Mouse (Mus musculus) lung, postnatal 4 days (tissue): ENCODE measurements around the gene Tmed2.
"Not testable (repeated sequence)": the region's sequence is repeated elsewhere in the genome, so short reads cannot be mapped to it uniquely, and the experiment has no call there.

ENCODE experiments used
- DNase-seq, 2 experiments: peaks; one replicate each; pipeline ENCODE4 v3.0.0; 2021

Tmed2 gene

DNA sequence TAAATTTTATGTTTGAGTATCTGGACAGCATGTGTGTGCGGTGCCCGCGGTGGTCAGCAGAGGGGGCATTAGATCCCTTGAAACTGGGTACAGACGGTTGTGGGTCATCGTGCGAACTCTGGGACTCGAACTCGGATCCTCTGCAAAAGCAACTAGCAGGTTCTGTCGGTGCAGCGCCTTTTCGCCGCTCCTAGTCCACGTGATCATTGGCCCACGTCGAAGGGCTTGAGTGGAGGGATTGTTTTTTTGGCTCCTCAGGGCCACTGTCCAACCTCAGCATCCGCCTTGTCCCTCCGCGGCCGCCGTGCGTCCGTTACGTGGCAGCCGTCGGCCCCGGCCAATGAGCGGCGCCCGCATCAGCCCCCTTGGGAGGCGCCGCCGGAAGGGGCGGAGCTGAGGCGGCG lies at the start of gene Tmed2:
TSS of gene Tmed2 (plus strand) at position 313 of the 404 bp plus-strand sequence.
- DNase-seq = peak; percentile 96 to 98

DNA sequence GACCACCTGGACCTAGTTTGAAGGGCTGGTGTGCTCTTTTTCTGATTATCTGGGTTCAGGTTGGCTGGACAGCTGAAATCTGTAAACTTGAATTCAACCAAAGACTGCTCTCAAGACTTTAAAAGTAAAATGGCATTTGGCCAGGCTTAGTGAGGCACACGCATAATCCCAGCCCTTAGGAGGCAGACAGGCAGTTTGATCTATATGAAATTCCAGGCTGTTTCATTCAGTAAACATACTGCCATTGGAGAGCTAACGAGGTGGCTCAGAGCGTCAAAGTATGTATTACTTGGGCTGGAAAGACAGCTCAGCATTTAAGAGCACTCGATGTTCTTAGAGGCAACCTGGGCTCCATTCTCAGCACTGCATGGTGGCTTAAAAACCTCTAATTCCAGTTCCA lies 48.8 kb upstream of the Tmed2 start:
- DNase-seq = no peak

DNA sequence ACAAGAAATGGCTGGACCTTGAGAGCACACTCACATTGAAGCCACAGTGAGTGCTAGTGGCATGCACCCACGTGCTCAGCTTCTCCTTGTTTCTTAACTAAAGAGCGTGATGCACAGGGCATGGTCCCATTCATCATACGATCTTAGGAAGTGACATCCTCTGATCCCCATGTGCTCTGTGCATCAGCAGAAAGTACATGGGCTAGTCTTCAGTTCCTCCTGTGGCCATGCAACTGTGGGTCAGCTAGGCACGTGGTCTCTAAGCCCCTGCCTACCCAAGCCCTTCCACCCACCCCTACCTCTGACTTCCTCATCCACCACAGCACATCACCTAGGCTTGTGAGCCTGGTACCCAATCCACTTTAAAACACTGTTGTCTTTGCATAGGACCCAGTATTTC lies 47.9 kb upstream of the Tmed2 start:
- no peak for DNase-seq

DNA sequence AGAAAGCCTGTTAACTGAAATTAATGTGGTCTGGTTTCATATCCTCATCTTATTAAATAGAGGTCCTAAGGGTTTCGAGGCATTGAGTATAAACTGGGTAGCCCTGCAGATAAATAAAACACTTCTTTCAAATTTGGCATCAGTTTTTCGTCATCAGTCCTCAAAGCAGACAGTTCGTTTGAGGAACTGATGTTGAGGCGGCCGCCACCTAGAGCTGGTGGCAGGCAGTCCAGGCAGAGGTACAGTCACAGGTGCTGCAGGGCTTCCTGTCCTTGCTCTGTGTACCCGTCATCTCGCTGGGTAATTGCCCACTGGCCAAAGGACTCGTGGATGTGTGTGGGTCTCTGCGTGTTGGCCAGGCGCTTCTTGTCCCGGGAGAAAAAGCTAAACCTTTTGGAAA lies 47.0 kb upstream of the Tmed2 start:
- DNase-seq = no peak

DNA sequence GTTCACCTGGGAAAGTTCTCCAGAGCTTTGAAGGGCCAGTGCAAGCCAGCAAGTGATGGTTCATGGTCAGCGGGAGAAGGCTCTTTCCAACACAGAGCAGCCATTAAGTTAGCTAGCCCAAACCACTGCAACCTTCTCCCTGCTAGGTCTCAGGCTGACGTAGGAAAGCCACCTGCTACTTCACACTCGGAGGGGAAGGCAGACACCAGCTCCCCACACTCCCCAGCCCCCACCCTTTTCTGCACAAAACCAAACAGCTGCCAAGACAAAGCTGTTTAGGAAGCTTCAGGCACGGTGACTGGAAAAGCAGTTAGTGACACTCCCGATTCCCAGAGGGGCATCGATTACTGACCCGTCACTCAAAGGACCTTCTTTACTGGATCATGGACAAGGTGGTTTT lies 44.9 kb upstream of the Tmed2 start:
- DNase-seq = no peak

DNA sequence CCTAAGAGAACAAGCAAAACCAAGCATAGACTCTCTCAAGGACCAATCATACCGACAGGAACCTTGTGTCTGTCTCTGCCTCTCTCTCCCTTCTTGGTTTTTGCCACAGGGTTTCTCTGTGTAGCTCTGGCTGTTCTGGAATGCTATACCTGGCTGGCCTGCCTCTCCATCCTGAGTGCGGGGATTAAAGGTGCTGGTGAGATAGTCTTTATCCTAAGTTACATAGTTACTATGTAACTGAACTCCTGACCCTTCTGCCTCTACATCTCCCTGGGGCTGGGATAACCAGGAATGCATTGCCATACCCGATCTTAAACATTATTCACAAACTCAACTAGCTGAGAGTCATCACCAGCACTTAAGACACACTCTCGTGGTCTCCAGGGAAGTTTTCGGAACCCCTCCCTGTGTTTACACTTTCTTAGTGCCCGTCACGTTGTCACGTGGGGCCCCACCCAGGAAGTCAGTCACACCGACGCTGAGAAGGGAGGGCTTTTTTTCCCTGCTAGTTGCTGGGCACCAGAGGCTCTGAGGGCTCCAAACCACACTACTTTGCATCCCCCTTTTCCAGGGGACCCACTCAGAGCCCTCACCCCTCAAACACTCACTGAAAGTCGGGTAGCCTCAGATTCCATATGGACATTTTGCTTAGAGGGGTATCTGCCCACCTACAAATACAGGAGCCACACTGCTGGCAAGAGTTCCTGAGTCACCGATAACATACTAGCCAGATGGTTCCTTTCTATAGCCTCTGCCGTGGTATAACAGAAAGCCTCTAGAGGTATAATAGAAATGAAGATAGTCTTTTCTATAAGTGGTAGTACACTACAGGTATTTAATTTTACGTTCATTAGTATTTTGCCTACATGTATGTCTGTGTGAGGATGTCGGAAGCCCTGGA lies 43.6 kb upstream of the Tmed2 start:
- peak; percentile 39 to 63 for DNase-seq

DNA sequence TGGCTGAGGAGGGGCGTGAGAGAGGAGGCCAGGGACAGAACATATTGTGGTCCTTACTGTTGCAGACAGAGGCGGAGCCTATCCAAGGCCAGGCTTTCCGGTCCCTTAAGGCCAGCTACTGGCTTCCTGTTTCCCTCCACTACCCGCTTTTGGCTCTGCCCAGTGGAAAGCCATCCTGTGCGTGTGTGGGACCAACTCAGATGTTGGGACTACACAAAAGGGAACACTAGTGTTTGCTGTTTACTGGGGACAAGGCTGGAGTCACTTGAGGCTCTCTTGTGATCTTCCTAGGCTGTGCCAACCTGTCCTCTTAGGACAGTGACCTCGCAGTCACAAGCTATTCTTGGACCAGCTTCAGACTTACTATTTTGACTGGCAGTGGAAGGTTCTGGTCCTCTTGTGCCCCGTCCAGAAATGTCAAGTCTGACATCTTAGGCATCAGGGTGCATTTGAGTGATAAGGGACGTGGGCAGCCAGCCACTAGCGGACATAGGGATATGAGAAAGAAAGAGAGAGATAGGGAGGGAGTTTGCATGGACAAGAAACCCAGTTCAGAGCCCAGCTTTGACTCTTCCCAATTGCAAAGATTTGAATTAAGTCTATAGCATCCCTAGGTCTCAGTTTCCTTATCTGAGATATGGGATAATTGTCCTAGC lies 42.1 kb upstream of the Tmed2 start:
- peak; percentile 68 to 78 for DNase-seq

DNA sequence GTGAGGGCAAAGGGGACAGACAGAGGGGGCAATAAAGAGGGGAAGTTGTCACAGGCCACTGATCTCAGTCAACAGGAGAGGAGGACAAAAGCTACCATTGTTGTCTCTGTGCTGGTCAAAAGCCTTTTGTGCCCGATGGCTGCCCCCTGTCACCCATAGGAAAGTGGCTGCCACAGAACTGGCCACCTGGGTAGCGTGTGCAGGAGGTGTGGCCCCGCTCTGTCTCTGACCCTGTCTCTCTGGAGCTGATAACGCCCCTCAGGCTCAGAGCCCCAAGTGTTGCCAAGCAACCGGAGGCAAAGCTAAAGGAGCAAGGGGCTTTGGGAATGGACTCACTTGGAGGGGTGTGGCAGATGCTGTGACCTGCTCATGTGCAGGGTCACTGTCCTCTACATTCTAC lies 41.5 kb upstream of the Tmed2 start:
- DNase-seq = no peak

DNA sequence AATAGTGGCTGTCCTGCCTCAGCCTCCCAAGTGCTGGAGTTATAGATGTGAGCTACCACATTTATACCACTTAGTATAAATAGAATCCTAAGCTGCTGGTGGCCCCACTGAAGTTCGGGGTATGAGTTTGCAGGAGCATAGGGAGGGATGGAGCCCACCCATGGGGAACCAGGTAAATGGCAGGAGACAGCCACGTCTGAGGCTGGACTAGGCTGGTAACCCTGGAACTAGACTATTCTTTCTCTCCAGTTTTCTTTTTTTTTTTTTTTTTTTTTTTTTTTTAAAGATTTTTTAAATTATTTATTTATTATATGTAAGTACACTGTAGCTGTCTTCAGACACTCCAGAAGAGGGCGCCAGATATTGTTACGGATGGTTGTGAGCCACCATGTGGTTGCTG lies 40.5 kb upstream of the Tmed2 start:
- DNase-seq = not testable (repeated sequence)

DNA sequence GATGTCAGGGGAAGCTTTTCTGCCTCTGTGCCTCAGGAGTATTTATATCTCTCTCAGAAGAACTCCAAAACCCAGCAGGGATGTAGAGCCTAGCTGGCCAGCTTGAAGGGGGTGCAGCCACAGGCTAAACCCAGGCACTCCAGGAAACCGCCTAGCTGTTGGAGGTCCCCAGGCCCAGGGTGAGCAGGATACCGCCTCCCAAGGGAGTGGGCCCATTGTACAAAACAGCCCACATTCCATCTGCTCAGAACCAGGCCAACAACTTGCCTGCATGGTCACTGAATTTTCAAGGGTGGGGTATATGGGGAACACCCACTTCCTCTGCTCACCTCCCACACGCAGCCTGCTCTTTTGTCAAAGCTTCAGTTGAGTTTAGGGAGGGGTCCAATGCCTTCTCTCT lies 39.9 kb upstream of the Tmed2 start:
- DNase-seq = no peak

DNA sequence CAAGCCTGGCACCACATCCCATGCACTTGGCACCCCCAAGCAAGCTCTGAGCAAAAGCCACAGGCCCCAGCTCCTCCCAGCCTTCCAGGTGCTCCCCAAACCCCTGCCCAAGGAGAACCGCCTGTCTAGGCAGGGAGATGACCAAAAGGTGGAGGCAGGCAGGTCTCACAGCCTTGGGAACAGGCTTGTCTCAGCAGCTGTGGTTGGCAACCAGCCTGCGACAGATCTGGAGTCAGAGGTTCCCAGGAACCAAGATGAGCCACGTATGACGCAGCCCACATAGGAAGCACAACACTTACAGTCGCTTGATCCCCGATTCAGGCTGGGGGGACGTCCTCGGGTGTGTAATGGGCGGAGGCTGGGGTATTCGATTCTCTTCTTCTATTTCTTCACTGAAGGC lies 39.0 kb upstream of the Tmed2 start:
- DNase-seq = no peak

DNA sequence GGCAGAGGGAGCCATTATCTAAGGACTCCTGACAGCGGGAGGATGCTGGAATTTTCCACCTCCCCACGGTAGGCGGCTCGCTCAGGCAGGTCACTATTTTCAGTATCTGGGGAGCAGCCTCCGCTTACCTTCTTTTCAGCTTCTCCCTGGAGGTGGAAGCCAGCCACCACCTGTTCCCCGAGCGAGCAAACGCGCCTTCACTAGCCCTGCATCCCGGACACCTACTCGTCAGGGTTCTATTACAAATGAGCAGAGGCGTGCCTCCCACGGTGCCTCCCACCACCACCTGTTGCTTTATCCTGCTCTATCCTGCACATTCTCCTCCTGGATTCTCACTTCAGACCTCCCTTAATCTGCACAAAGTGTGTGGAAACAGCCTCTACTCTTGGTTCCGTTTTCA lies 36.8 kb upstream of the Tmed2 start:
- no peak for DNase-seq

DNA sequence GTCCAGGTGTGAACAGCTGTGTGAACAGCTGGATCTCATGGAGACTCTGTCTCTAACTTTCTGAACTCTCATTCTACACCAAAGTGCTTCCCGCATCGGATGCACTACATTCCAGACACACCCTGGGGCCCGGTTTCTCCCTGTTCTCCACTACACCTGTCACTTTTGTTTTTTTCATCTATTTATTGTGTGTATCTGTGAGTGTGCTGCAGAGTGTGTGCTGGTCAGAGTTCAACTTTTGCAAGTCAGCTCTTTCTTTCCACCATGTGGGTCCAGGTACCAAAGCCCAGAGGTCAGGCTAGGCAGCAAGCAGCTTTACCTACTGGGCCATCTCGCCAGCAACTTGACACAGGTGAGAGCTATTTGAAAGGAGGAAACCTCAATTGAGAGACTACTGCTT lies 35.3 kb upstream of the Tmed2 start:
- DNase-seq = no peak

DNA sequence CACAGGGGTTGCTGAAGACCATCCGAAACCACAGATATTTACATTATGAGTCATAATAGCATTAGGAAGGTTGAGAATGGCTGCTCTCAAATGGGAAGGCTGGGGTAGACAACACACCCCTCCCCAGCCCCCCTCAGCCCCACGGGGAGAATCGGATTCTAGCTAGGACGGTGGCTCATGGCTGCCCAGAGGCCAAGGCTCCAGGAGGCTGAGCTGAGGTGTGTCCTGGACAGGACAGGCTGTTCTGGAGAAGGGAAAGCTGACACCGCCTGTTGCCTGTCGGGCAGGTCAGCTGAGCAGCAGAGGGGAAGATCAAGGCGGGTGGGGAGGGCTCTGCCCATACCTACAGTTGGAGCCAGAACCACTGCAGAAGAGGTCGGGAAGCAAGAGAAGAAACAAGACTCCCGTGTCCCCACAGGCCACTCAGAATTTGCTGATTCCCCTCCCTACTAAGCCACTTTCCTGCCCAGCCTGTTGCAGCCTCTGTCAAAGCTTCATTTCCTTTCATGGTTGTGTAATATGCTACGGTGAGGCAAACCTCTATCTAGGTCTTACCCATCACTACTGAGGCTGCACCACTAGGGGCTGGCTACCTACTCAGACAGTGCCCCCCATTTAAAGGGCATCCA lies 33.6 kb upstream of the Tmed2 start:
- peak; percentile 20 to 53 for DNase-seq

DNA sequence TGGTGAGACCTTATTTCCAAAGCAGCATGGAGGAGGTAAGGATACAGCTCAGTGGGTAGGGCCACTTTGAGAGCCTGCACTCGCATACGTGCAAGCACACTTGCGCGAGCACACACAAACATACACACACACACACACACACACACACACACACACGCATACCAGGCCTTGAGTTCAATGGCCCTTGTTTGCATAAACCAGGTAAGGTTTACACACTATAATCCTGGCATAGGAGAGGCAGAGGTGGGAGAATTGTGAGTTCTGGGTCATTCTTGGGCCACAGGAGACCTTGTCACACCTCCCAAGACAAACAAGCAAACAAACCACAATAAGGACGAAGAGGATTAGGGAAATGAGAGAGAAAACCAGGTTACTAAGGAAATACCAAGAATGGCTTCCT lies 31.3 kb upstream of the Tmed2 start:
- peak; percentile 20 to 47 for DNase-seq

DNA sequence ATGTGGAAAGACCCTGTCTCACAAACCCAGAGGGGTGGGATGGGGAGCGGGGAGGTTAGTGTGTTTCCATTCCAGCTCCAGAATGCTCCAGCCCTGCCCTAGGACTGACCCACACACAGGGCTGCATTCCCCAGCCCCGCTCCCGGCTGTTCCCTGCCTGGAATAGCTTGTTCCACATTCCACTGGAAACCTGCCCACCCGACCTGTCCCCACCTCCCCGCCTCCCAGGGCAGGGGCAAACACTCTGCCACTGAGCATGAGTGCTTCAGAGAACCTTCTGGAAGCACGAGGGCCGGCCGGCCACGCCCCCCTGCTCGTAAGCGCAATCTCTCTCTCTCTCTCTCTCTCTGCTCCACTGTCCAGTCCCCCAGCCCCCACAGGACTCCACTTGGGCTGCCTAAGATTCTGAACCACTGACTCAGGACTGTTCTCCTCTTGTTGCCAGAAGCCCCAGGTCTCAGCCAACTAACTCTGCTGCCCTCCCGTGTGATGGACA lies 30.7 kb upstream of the Tmed2 start:
- peak; percentile 85 to 93 for DNase-seq

DNA sequence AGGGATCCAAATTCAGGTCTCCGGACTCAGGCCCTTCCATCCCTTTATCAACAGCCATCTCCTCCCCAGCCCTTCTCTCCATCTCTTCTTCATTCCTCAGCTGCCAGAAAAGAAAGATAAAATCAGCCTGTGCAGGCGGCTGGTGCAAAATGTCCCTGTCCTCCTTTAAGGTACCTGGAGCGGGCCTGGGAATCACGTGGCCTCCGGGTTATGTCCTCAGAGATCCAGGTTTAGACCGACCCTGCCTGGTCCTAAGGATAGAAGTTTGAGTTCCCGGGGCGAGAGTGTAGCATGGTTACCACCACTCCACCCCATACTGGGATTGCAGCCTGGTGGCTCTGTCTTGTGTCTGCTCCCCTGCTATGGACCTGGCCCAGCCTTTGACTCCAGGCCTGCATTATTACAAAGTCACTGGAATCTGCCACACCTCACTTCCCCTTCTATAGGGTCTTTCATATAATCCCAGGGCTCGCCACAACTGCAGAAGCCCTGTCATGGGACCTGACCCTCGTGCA lies 29.9 kb upstream of the Tmed2 start:
- DNase-seq = no peak

DNA sequence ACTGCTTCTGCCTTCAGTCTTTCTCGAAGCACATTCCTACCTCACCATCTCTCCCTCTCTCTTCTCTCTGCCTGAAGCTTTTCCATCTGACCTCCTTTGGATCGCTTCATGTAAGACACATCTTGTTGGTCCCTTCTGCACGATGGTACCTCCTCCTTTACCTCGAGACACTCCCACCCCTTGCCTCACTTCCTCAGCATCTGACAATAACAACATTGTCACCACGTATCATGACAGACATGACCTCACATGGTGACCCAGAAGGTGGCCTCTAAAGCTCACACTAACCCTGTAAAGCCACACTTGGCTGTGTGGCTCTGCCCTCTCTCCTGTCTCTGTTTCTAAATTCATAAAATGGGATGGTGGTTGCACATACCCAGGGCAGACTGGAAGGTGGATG lies 24.7 kb upstream of the Tmed2 start:
- no peak for DNase-seq

DNA sequence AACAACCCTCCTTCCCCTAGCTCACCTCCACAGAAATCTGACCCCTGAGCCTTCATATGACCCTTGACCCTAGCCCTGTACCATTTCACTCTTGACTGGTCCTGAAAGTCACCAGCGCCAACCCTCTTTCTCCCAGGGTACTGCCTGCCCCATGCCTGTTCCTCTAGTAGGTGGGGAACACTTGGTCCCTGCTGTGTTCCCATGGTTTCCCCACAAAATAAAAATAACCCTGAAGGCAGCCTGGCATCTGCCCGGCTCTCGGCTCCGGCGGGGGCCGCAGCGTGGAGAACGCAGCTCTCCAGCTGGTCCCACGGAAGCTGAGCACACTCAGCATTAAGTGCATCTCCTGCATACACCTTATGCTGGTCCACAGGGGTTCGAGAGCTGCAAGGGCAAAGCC lies 21.8 kb upstream of the Tmed2 start:
- DNase-seq = peak in 1 of 2 experiments; percentile 14

DNA sequence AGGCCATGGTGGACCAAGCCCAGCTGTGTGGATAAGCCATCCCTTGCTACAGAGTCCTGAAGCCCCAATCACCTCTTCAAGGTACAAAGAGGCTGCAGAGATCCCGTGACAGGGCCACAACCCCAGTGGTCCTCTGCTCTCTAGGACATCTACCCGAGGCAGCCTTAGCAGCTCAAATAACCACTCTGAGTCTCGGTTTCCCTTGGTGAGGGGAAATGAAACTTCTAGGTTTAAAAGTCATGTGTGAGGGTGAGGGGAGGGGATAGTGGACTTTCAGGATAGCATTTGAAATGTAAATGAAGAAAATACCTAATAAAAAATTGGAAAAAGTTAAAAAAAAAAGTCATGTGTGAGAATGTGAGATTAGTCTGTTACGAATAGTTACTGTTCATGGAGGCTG lies 18.9 kb upstream of the Tmed2 start:
- no peak for DNase-seq

DNA sequence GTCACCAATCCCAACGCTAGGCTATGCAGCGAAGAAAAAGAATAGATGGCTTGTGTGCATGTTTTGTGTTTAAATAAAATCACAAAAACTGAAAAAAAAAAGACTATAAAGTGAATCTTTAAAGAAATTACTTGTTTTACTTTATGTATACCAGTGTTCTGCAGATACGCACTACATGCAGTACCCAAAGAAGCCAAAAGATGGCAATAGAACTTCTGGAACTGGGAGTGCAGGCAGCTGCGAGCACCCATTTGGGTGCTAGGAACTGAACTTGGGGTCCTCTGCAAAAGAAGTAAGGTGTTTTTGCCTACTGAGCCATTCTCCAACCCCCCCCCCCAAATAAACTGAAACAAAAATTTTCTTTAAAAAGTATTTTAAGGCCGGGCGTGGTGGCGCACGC lies 17.5 kb upstream of the Tmed2 start:
- no peak for DNase-seq

DNA sequence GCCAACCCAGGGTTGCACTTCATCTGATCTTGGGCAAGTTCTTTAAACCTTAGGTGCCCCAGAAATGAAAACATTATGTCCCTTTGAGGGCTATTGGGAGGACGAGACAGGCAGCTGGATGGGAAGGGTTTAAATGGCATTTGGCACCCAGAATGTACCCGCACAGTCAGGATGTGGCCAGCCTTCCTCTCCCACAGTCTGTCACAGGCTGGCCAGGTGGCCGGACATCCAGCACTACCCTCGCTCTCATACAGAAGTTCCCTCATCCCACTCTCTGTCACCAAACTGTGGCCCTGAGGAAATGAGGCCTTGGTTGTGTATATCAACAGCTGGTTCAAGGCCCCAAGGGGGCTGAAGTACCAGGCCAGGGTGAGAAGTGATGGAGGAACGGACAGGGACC lies 15.6 kb upstream of the Tmed2 start:
- DNase-seq = peak in 1 of 2 experiments; percentile 12

DNA sequence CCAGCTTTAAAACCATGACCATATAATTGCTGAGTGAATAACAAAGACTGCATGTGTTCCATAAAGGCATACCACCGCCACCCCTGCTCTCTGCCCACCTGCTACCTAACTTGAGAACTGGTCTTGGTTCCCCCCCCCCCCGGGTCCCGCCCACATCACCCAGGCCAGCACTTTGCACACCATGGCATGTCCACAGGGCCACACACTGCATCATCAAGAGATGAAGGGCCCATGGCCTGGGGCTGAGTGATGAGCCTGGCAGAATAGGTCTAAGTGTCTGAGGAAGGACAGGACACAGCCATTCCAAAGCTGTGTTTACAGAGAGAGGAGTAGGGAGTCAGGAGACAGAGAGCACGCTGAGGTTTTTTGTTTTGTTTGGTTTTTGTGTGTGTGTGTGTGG lies 12.1 kb upstream of the Tmed2 start:
- no peak for DNase-seq

DNA sequence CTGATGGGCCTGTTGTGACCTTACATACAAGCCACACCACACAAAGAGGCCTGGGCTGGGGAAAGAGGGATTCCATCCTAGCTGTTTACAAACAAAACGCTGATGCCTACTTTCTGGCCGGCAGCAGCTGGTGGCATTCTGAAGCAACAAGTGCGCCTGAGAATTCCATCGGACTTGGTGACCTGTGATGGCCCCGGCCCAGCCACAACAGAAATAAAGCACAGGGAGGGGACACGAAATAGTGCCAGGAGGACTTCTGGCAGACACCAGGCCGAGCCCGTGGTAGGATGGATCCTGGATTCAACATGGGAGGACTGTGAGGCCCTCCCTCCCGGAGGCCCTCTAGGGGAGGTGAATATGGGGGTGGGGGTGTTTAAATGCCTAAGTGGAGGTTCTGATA lies 11.7 kb upstream of the Tmed2 start:
- DNase-seq = peak; percentile 18 to 72
